Mouse (Mus musculus) embryonic fibroblast, embryonic 13.5 days (primary cell): Measurements from ENCODE around the gene Sipa1l3.

Source experiments
- CTCF ChIP-seq: IDR thresholded peaks from 2 replicates; pipeline ENCODE4 v1.5.1; 2011; ENCODE audit warnings: mild to moderate bottlenecking, control low read depth, low read length, moderate library complexity, borderline replicate concordance; ENCODE audit not compliant: insufficient read depth
- POLR2A ChIP-seq: IDR thresholded peaks from 2 replicates; pipeline ENCODE4 v1.6.1; 2011; ENCODE audit warnings: low read depth, mild to moderate bottlenecking, control low read depth, low read length, moderate library complexity

- TF ChIP-seq CTCF (no peak), POLR2A (no peak)
These were observed 17.2 kb downstream of the Sipa1l3 start for GRCm38 (mm10) chr7:29501214-29501613.
